Mouse (Mus musculus) intestine, embryonic 16.5 days (tissue): Measurements from ENCODE around the gene Neurl4. TPM values are rescaled to one million over a fixed set of nuclear protein-coding genes. Genes with fewer than 3 reads are reported as not detected.

ENCODE experiments used
- ATAC-seq: fragments of 200-750 bp; cut with Nextera tagmentation; 2 replicates; pipeline ENCODE4 v1.8.0; 2017; ENCODE audit warnings: moderate TSS enrichment, moderate library complexity
- H3K27ac ChIP-seq: fragments of 300-500 bp; sonication (generic); 2 replicates; pipeline ENCODE4 v1.5.1; 2014; ENCODE audit warnings: mild to moderate bottlenecking, low read length
- H3K27me3 ChIP-seq: fragments of 300-500 bp; sonication (generic); replicated peaks from 2 replicates; pipeline ENCODE4 v1.6.1; 2014; ENCODE audit warnings: low read length, control low read depth, mixed read lengths; ENCODE audit not compliant: control insufficient read depth, insufficient read depth
- H3K36me3 ChIP-seq: fragments of 300-500 bp; sonication (generic); 2 replicates; pipeline ENCODE4 v1.6.1; 2014; ENCODE audit warnings: low read length, control low read depth; ENCODE audit not compliant: control insufficient read depth, insufficient read depth
- H3K4me1 ChIP-seq: fragments of 300-500 bp; sonication (generic); 2 replicates; pipeline ENCODE4 v1.6.1; 2014; ENCODE audit warnings: low read length, control low read depth, mixed read lengths; ENCODE audit not compliant: control insufficient read depth, insufficient read depth
- H3K4me2 ChIP-seq: fragments of 300-500 bp; sonication (generic); 2 replicates; pipeline ENCODE4 v1.6.1; 2014; ENCODE audit warnings: low read depth, low read length, control low read depth
- H3K4me3 ChIP-seq: fragments of 300-500 bp; sonication (generic); 2 replicates; pipeline ENCODE4 v1.5.1; 2014; ENCODE audit warnings: mild to moderate bottlenecking, low read length
- H3K9ac ChIP-seq: fragments of 300-500 bp; sonication (generic); 2 replicates; pipeline ENCODE4 v1.6.1; 2014; ENCODE audit warnings: low read depth, low read length
- H3K9me3 ChIP-seq: fragments of 300-500 bp; sonication (generic); 2 replicates; pipeline ENCODE4 v1.6.1; 2016; ENCODE audit warnings: low read length, control low read depth; ENCODE audit not compliant: control insufficient read depth
- WGBS: fragments of 180-500 bp; shearing (Covaris S2); extraction: QIAGEN DNeasy Blood & Tissue Kit; methylation state at CpG from one replicate; pipeline ENCODE4 v1.1.7; 2014; 5-methylcytosine and 5-hydroxymethylcytosine counted together
- polyA plus RNA-seq: library from polyadenylated mRNA; unstranded; fragments of >200 nt; fragmentation: Nextera tagmentation; extraction: Ambion mirVana; gene quantifications from 2 replicates; pipeline ENCODE4 v1.2.1, GENCODE M21; 2015

Gene Neurl4
- polyA plus RNA-seq, 1 experiment from 2014 or later: 7.1 TPM

DNA sequence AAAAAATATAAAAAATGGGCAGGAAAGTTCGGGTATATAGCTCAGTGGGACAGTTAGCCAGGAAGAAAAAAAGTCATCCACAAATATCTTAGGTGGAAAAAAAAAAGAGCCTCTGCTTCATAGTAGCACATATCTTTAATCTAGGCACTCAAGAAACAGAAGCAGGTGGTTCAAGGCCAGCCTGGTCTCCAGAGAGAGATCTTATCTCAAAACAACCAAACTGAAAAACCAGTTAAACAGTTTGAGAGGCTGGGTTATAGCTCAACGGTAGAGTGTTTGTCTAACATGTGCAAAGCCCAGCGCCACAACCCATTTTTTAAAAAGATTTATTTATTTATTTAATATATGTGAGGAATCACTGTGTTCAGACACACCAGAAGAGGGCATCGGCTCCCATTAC, 32.2 kb downstream of the Neurl4 start:
- ATAC-seq: no peak
- no peak overlapping the region for H3K9ac ChIP-seq
- peaks cover 31% of the 10 kb centered on the region for H3K4me1 ChIP-seq
- 69% methylated on average over 4 of the region's 4 CpGs for WGBS
- H3K27me3 ChIP-seq: 0 out of 2 replicates have a peak, but pooled peaks cover 3% of the 10 kb centered on the region
- no peak overlapping the region for H3K4me2 ChIP-seq
- no peaks in the 10 kb centered on the region for H3K9me3 ChIP-seq
- no peak overlapping the region for H3K27ac ChIP-seq
- H3K4me3 ChIP-seq: no peak overlapping the region
- H3K36me3 ChIP-seq: no peaks in the 10 kb centered on the region

DNA sequence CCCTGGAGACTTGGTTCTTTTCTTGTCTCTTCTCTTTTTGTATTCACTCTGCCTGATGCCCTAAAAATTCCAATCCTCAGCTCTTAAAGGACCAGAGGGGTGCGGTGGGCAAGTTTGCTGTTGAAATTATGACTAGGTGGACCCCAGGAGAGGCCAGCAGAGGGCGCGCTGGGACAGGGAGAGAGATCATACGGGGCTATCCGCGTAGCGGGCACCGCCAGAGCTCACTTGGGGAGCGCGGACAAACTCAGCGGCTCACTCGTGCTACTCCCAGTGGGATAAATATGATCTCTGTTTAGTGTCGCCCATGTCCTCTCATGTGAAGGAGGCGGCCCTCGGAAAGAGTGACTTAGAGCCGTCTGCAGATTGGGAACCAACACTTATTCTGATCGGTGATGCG, 33.3 kb downstream of the Neurl4 start:
- Histone ChIP-seq H3K9ac (no peak overlapping the region), H3K27ac (no peak overlapping the region), H3K9me3 (no peaks in the 10 kb centered on the region), H3K4me1 (peaks cover 35% of the 10 kb centered on the region), H3K4me3 (peak overlapping the region; percentile 29), H3K4me2 (peak overlapping the region; percentile 50), H3K27me3 (0 out of 2 replicates have a peak, but pooled peaks cover 3% of the 10 kb centered on the region), H3K36me3 (no peaks in the 10 kb centered on the region)
- 2% methylated on average over 18 of the region's 18 CpGs for WGBS
- ATAC-seq: peak; percentile 45

DNA sequence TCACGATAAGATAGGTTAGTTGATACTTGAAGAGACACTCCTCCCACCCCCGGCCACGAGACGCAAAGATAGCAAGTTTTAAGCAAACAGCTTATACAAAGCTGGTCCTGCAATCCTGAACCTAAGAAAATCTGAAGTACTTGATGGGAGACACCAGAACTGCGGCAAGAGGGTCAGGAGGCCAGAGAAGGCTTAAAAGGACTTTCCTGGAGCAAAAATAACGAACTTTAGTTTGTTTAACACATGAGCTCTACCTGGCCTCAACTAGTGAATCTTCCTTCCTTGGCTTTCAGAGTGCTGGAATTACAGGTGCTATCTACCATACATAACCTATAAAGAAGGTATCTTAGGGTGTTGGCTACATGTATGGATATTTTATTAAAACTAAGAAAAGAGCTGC, 33.8 kb downstream of the Neurl4 start:
- ATAC-seq: no peak
- no peak overlapping the region; the same call in 1 of the 2 replicates for H3K9ac ChIP-seq
- H3K27ac ChIP-seq: no peak overlapping the region
- H3K36me3 ChIP-seq: no peaks in the 10 kb centered on the region
- 16% methylated on average over 6 of the region's 6 CpGs for WGBS
- peaks cover 35% of the 10 kb centered on the region for H3K4me1 ChIP-seq
- no peak overlapping the region; the same call in 1 of the 2 replicates for H3K4me3 ChIP-seq
- no peak overlapping the region; the same call in 1 of the 2 replicates for H3K4me2 ChIP-seq
- H3K9me3 ChIP-seq: no peaks in the 10 kb centered on the region
- H3K27me3 ChIP-seq: 0 out of 2 replicates have a peak, but pooled peaks cover 3% of the 10 kb centered on the region

DNA sequence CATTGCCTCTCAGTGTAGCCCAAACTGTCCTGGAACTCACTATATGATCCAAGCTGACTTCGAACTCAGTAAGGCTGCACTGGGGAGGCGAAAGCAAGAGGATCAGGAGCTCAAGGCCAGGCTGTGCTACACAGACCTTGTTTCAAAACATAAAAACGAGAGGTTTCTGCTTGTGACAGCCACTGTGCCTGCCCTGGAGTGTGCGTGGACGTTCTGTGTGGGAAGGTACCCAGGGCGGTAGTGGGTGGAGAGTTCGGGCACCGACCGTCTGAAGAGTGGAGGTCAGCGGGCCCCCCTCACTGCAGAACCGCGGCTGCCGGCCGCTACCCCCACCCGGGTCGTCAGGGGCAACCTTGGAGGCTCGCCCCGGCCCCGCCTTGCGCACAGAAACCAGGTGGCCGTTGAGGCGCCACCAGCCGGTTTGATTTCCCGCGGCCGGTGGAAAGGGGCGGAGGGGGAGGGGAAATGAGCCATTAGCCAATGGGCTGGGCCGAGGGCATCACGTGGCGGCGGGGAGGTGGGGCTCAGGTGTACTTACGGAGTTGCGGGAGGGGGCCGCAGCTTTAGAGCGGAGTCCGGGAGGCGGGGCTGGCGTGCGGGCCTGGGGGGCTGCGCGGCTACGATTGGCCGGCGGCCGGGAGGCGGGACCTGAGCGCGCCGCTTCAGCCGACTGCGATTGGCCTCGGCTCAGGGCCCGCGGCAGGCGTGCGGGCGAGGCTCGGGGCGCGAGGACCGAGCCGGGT, 34.4 kb downstream of the Neurl4 start, which contains the start of gene Ybx2:
TSS of gene Ybx2 (plus strand) at position 660 of the 743 bp plus-strand sequence.
- peak within 1 kb of the TSS; percentile 55 for H3K4me3 ChIP-seq
- 0 out of 2 replicates have a peak, but pooled peaks cover 3% of the 10 kb centered on the region for H3K27me3 ChIP-seq
- peak; percentile 87 for ATAC-seq
- WGBS: 1% methylated on average over 53 of the region's 62 CpGs
- H3K9ac ChIP-seq: peak within 1 kb of the TSS; percentile 67
- H3K27ac ChIP-seq: no peak within 1 kb of the TSS
- no peaks in the 10 kb centered on the region for H3K36me3 ChIP-seq
- peak within 1 kb of the TSS; percentile 100 for H3K4me2 ChIP-seq
- H3K4me1 ChIP-seq: peaks cover 35% of the 10 kb centered on the region
- no peaks in the 10 kb centered on the region for H3K9me3 ChIP-seq

DNA sequence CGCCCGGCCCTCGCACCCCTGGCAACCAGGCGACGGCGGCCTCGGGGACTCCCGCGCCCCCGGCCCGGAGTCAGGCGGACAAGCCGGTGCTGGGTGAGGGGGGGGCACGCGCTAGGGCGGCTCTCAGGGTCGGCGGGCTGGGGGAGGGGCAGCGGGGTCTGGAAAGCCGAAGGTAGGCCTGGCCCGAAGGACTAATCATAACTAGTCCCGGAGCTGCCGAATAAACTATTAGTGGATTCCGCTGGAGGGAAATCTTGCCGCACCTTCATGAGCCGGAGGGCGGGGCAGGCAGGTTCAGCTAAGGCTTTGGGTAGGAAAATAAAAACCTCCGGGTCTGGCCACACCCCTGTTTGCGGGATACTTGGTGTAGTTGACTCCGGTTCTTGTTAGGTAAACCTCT, 35.3 kb downstream of the Neurl4 start:
- H3K36me3 ChIP-seq: no peaks in the 10 kb centered on the region
- H3K27me3 ChIP-seq: 0 out of 2 replicates have a peak, but pooled peaks cover 3% of the 10 kb centered on the region
- peak overlapping the region; percentile 67 for H3K9ac ChIP-seq
- no peak; the same call in 1 of the 2 replicates for ATAC-seq
- H3K27ac ChIP-seq: no peak overlapping the region
- 1% methylated on average over 30 of the region's 30 CpGs for WGBS
- peak overlapping the region; percentile 100 for H3K4me2 ChIP-seq
- peak overlapping the region; percentile 55 for H3K4me3 ChIP-seq
- peaks cover 35% of the 10 kb centered on the region for H3K4me1 ChIP-seq
- no peaks in the 10 kb centered on the region for H3K9me3 ChIP-seq

DNA sequence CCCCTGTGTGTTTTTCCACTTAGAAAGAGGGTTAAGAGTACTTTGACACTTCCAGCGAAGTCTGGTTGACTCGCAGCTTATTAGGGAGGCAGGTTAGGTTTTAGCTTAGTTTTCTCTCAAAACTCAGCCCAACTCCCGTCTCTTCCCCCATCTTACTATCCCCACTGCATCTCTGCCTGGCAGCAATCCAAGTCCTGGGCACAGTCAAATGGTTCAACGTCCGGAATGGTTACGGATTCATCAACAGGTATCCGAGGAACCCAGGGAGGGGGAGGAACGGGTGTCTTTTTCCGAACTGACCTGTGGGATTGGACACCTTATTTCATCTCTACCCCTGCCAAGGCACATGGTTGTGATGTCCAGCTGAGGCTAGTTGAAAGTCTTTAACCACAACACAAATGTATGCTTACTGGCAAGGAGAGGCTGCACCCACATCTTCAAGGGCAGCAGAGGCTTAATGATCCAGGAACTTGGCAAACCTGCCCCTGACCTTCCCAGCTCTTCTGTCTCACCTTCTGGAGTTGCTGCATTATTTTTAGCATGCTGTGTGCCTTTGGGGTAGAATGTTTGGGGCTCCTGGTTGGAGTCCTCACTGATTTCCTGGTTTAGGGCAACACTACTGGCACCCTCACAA, 36.0 kb downstream of the Neurl4 start:
- Histone ChIP-seq H3K9ac (0 out of 2 replicates have a peak overlapping the region, but pooled peaks have one; percentile 22), H3K9me3 (no peaks in the 10 kb centered on the region), H3K27ac (no peak overlapping the region), H3K4me3 (no peak overlapping the region), H3K36me3 (no peaks in the 10 kb centered on the region), H3K4me2 (peak overlapping the region; percentile 100), H3K4me1 (peaks cover 35% of the 10 kb centered on the region), H3K27me3 (0 out of 2 replicates have a peak, but pooled peaks cover 3% of the 10 kb centered on the region)
- ATAC-seq: no peak
- WGBS: 28% methylated on average over 9 of the region's 9 CpGs

- Histone ChIP-seq H3K9ac (0 out of 2 replicates have a peak overlapping the region, but pooled peaks have one; percentile 22), H3K27ac (0 out of 2 replicates have a peak overlapping the region, but pooled peaks have one; percentile 46), H3K4me1 (peaks cover 35% of the 10 kb centered on the region), H3K9me3 (no peaks in the 10 kb centered on the region), H3K4me2 (no peak overlapping the region), H3K27me3 (0 out of 2 replicates have a peak, but pooled peaks cover 3% of the 10 kb centered on the region), H3K4me3 (no peak overlapping the region), H3K36me3 (no peaks in the 10 kb centered on the region)
- ATAC-seq: no peak
- 36% methylated on average over 4 of the region's 4 CpGs for whole genome bisulfite sequencing
Observed at GRCm38 (mm10) chr11:69937385-69937784, 36.5 kb downstream of the Neurl4 start.

GRCm38 (mm10) chr11:69937834-69938233, 37.0 kb downstream of the Neurl4 start:
- no peak overlapping the region for H3K4me2 ChIP-seq

GRCm38 (mm10) chr11:69938401-69938979, 37.6 kb downstream of the Neurl4 start:
- Histone ChIP-seq H3K4me2 (no peak overlapping the region), H3K27me3 (0 out of 2 replicates have a peak, but pooled peaks cover 3% of the 10 kb centered on the region), H3K9me3 (no peaks in the 10 kb centered on the region), H3K36me3 (no peaks in the 10 kb centered on the region), H3K4me1 (peaks cover 35% of the 10 kb centered on the region), H3K9ac (no peak overlapping the region), H3K4me3 (no peak overlapping the region), H3K27ac (no peak overlapping the region)
- WGBS: 27% methylated on average over 9 of the region's 9 CpGs
- ATAC-seq: no peak

More at GRCm38 (mm10) chr11:69937834-69938233, 37.0 kb downstream of the Neurl4 start:
- no peaks in the 10 kb centered on the region for H3K9me3 ChIP-seq
- H3K27ac ChIP-seq: 0 out of 2 replicates have a peak overlapping the region, but pooled peaks have one; percentile 46
- H3K36me3 ChIP-seq: no peaks in the 10 kb centered on the region
- peaks cover 35% of the 10 kb centered on the region for H3K4me1 ChIP-seq
- WGBS: 76% methylated on average over 5 of the region's 5 CpGs
- H3K4me3 ChIP-seq: no peak overlapping the region
- no peak for ATAC-seq
- 0 out of 2 replicates have a peak, but pooled peaks cover 3% of the 10 kb centered on the region for H3K27me3 ChIP-seq
- 0 out of 2 replicates have a peak overlapping the region, but pooled peaks have one; percentile 22 for H3K9ac ChIP-seq
